Mouse (Mus musculus): ENCODE measurements around the gene Tmem176b. TPM values are rescaled to one million over a fixed set of nuclear protein-coding genes. Genes with fewer than 3 reads are reported as not detected.

Gene Tmem176b
- polyA plus RNA-seq, 2 experiments, result 107 to 152 TPM

- no peaks in the 10 kb centered on the region for H3K4me1 ChIP-seq (replicated peaks; ENCODE audit: control insufficient read depth in 2 of 2, insufficient read depth in 2 of 2, low read length in 1 of 2)
- H3K36me3 ChIP-seq (replicated peaks; ENCODE audit: control insufficient read depth, insufficient read depth, low read depth), result no peaks in the 10 kb centered on the region
- no peaks in the 10 kb centered on the region for H3K9me3 ChIP-seq (ENCODE audit: control insufficient read depth, low read length)
- no peak overlapping the region for H3K27ac ChIP-seq
- no peak overlapping the region for H3K4me2 ChIP-seq (ENCODE audit: low read depth)
- no peak overlapping the region for H3K9ac ChIP-seq (replicated peaks)
- no peak overlapping the region for H3K4me3 ChIP-seq (ENCODE audit: insufficient read depth in 1 of 2, low read depth in 2 of 2, low read length in 2 of 2)
- ATAC-seq (ENCODE audit: insufficient read depth), result no peak
- TF ChIP-seq EP300 (IDR thresholded peaks at IDR 0.05; ENCODE audit: low read depth), result no peak
- TF ChIP-seq CTCF (IDR thresholded peaks at IDR 0.05; ENCODE audit: low read depth), result peak; percentile 84
- peak; percentile 42 to 56 (median 51) for DNase-seq (ENCODE audit: low read depth in 3 of 3, low spot score in 3 of 3)
- WGBS (ENCODE audit: insufficient replicate concordance), result 3% methylated on average over 6 of the region's 6 CpGs
- H3K27me3 ChIP-seq (ENCODE audit: control insufficient read depth, insufficient read depth, low read length), result no peaks in the 10 kb centered on the region
These were observed 23.5 kb downstream of the Tmem176b start for GRCm38 (mm10) chr6:48817815-48818214.

DNA sequence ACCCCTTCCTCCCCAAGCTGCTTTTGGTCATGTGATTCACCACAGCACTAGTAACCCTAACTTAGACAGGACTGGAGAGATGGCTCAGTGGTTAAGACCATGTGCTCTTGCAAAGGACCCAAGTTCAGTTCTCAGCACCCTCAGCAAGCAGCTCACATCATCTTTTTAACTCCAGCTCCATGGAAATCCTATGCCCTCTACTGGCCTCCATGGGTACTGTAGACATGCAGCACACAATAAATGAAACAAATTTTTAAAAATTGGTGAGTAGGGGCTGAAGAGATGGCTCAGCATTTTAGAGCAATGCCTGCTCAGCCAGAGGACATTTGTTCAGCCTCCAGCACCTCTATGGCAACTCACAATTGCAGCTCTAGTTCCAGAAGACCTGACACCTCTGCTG, 26.3 kb downstream of the Tmem176b start:
- DNase-seq (ENCODE audit: low read depth in 3 of 3, low spot score in 3 of 3) (no peak), ATAC-seq (ENCODE audit: insufficient read depth) (no peak)
- H3K9me3 ChIP-seq (ENCODE audit: control insufficient read depth, low read length), result no peaks in the 10 kb centered on the region
- no peak overlapping the region for H3K4me3 ChIP-seq (ENCODE audit: insufficient read depth in 1 of 2, low read depth in 2 of 2, low read length in 2 of 2)
- TF ChIP-seq CTCF (IDR thresholded peaks at IDR 0.05; ENCODE audit: low read depth) (peak; percentile 41; the same call in 1 of the 2 replicates), EP300 (IDR thresholded peaks at IDR 0.05; ENCODE audit: low read depth) (no peak)
- H3K9ac ChIP-seq (replicated peaks), result no peak overlapping the region
- no peak overlapping the region for H3K27ac ChIP-seq
- no peaks in the 10 kb centered on the region for H3K36me3 ChIP-seq (replicated peaks; ENCODE audit: control insufficient read depth, insufficient read depth, low read depth)
- H3K27me3 ChIP-seq (ENCODE audit: control insufficient read depth, insufficient read depth, low read length), result no peaks in the 10 kb centered on the region
- no peaks in the 10 kb centered on the region for H3K4me1 ChIP-seq (replicated peaks; ENCODE audit: control insufficient read depth in 2 of 2, insufficient read depth in 2 of 2, low read length in 1 of 2)
- H3K4me2 ChIP-seq (ENCODE audit: low read depth), result no peak overlapping the region

DNA sequence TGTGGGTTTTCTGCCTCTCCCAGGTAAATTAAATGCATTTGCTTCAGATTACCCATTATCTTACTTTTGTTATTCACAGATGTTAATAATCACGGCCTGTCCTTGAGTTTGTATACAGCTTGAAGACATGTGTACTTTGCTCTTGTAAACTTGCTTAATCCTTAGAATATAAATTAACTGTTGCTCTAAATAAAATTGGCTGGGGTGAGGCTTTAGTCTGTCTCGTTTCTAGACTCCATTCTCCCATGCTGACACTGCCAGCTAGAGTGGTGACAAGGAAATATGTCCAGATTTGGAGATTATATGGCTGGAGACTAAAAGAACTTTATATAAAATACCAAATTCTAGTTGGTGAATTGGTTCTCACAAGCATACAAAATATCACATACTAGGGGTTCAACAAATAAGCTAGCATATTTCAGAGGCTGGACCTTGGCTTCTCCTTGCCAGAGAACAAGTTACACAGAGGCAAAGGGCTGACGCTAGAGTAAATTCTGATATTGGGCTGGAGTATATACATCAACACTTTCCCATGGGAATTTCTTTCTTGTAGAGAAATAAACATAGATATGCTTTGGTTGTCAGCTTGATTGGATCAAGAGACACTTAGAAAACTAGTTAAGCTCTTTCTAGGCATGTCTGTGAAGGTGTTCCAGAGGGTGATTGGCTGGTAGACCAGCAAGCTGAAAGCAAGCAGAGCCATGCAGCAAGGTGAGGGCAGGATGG, 31.6 kb downstream of the Tmem176b start:
- WGBS (ENCODE audit: insufficient replicate concordance), result 55% methylated on average over 3 of the region's 3 CpGs
- no peak overlapping the region for H3K9ac ChIP-seq (replicated peaks)
- no peaks in the 10 kb centered on the region for H3K9me3 ChIP-seq (ENCODE audit: control insufficient read depth, low read length)
- H3K4me1 ChIP-seq (replicated peaks; ENCODE audit: control insufficient read depth in 2 of 2, insufficient read depth in 2 of 2, low read length in 1 of 2), result no peaks in the 10 kb centered on the region
- no peak overlapping the region for H3K27ac ChIP-seq
- H3K27me3 ChIP-seq (ENCODE audit: control insufficient read depth, insufficient read depth, low read length), result no peaks in the 10 kb centered on the region
- no peak overlapping the region for H3K4me2 ChIP-seq (ENCODE audit: low read depth)
- DNase-seq (ENCODE audit: low read depth in 3 of 3, low spot score in 3 of 3) (no peak), ATAC-seq (ENCODE audit: insufficient read depth) (no peak)
- H3K4me3 ChIP-seq (ENCODE audit: insufficient read depth in 1 of 2, low read depth in 2 of 2, low read length in 2 of 2), result no peak overlapping the region
- no peak for TF ChIP-seq CTCF (IDR thresholded peaks at IDR 0.05; ENCODE audit: low read depth)
- TF ChIP-seq EP300 (IDR thresholded peaks at IDR 0.05; ENCODE audit: low read depth), result no peak
- H3K36me3 ChIP-seq (replicated peaks; ENCODE audit: control insufficient read depth, insufficient read depth, low read depth), result no peaks in the 10 kb centered on the region

GRCm38 (mm10) chr6:48806746-48807145, 34.5 kb downstream of the Tmem176b start:
- 59% methylated on average over 3 of the region's 3 CpGs for WGBS (ENCODE audit: insufficient replicate concordance)
- Histone ChIP-seq H3K4me3 (ENCODE audit: insufficient read depth in 1 of 2, low read depth in 2 of 2, low read length in 2 of 2) (no peak overlapping the region), H3K36me3 (replicated peaks; ENCODE audit: control insufficient read depth, insufficient read depth, low read depth) (no peaks in the 10 kb centered on the region), H3K9me3 (ENCODE audit: control insufficient read depth, low read length) (no peaks in the 10 kb centered on the region), H3K27ac (no peak overlapping the region), H3K4me2 (ENCODE audit: low read depth) (no peak overlapping the region), H3K27me3 (ENCODE audit: control insufficient read depth, insufficient read depth, low read length) (no peaks in the 10 kb centered on the region), H3K4me1 (replicated peaks; ENCODE audit: control insufficient read depth in 2 of 2, insufficient read depth in 2 of 2, low read length in 1 of 2) (no peaks in the 10 kb centered on the region), H3K9ac (replicated peaks) (no peak overlapping the region)
- ATAC-seq (ENCODE audit: insufficient read depth) (no peak), DNase-seq (ENCODE audit: low read depth in 3 of 3, low spot score in 3 of 3) (no peak)
- no peak for TF ChIP-seq CTCF (IDR thresholded peaks at IDR 0.05; ENCODE audit: low read depth)
- no peak for TF ChIP-seq EP300 (IDR thresholded peaks at IDR 0.05; ENCODE audit: low read depth)

- Histone ChIP-seq H3K9ac (replicated peaks) (no peak overlapping the region), H3K9me3 (ENCODE audit: control insufficient read depth, low read length) (no peaks in the 10 kb centered on the region), H3K27ac (no peak overlapping the region), H3K4me3 (ENCODE audit: insufficient read depth in 1 of 2, low read depth in 2 of 2, low read length in 2 of 2) (no peak overlapping the region), H3K4me1 (replicated peaks; ENCODE audit: control insufficient read depth in 2 of 2, insufficient read depth in 2 of 2, low read length in 1 of 2) (no peaks in the 10 kb centered on the region), H3K27me3 (ENCODE audit: control insufficient read depth, insufficient read depth, low read length) (no peaks in the 10 kb centered on the region), H3K4me2 (ENCODE audit: low read depth) (no peak overlapping the region), H3K36me3 (replicated peaks; ENCODE audit: control insufficient read depth, insufficient read depth, low read depth) (no peaks in the 10 kb centered on the region)
- DNase-seq (ENCODE audit: low read depth in 3 of 3, low spot score in 3 of 3) (no peak), ATAC-seq (ENCODE audit: insufficient read depth) (no peak)
- WGBS (ENCODE audit: insufficient replicate concordance), result 66% methylated on average over 5 of the region's 5 CpGs
- no peak for TF ChIP-seq CTCF (IDR thresholded peaks at IDR 0.05; ENCODE audit: low read depth)
- no peak for TF ChIP-seq EP300 (IDR thresholded peaks at IDR 0.05; ENCODE audit: low read depth)
These were observed 37.0 kb downstream of the Tmem176b start for GRCm38 (mm10) chr6:48804346-48804745.
